Mouse (Mus musculus) left cerebral cortex, postnatal 14 days (tissue): Measurements from ENCODE around the gene Klk8. TPM values are rescaled to one million over a fixed set of nuclear protein-coding genes. Genes with fewer than 3 reads are reported as not detected.

Experiments
- DNase-seq, 2 experiments: peaks; one replicate each; pipeline ENCODE4 v3.0.0; 2021 to 2022; ENCODE audit warnings: low spot score in 2 of 2, mixed read lengths in 1 of 2
- intact Hi-C: fragments of 180-260 bp; cut with DNase I; formaldehyde crosslinking; loops from one replicate; pipeline ENCODE4 v1.15.1; 2025
- total RNA-seq, 2 experiments: library from RNA; stranded (reverse); gene quantifications; 2 replicates each; pipeline ENCODE4 v1.2.3; 2021

Klk8 gene
- total RNA-seq, 2 experiments from 2014 or later, result 3.3 to 5.5 TPM

DNA sequence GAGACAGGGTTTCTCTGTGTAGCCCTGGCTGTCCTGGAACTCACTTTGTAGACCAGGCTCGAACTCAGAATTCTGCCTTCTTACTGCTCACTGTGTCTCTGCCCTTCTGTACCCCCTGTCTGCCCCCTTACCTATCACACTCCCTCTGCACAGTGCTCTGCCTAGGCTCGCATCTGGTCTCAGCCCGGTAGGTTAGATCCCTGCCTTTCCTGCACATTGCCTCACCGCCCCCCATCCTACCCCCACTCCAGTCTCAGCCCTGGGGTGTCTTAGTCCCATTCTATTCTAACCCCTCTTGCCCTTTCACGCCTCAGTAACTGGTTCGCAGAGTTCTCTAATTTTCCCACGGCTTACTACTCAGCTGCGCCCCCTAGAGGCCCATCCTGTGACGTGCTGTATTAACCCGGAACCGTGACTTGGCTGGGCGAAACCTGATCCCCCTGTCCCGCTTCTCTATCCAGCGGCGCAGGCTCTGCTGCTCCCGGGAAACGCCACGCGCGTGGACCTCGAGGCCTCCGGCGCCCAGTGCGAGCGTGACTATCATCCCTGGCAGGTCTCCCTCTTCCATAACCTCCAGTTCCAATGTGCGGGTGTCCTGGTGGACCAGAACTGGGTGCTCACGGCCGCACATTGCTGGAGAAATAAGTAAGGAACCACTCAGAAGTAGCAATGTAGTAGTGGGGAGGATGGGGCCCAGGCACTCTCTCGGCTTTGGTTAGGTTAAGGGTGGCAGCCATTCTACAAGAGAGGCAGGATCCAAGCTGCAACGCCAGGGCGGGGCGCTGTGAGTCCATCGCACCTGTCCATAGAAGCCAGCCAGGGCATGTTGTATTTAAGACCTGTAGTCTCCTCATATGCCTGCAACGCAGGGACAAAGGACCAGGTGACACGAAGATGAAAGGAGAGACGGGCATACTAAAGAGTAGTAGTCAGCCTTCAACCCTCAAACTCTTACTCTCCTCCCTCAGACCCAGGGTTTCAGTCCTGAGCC is 14.8 kb upstream of the Klk8 start:
- intact Hi-C loops, result loop anchor here (5.0 kb wide), 1 partner anchor 100 kb away; no protein-coding TSS in a partner anchor
- DNase-seq, result peak; percentile 39 to 78

DNA sequence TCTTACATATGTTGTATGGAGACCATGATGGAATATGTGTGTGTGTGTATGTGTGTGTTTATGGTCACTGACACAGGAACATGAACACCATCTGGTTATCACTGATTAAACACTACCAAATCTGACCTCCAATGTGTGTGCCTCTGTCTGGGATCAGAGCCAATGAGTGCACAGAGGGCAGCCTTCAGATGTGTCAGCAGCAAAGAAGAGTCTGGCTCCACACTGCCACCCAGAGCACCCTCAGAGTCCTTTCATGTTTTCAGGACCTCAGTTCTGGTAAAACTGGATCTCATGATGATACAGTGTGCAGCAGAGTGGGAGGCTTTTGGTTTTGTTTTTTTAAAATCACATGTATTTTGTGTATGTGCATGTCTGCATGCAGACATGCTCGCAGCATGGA is 12.1 kb upstream of the Klk8 start:
- DNase-seq, result peak in 1 of 2 experiments; percentile 24
- intact Hi-C loops, result no loop called here

DNA sequence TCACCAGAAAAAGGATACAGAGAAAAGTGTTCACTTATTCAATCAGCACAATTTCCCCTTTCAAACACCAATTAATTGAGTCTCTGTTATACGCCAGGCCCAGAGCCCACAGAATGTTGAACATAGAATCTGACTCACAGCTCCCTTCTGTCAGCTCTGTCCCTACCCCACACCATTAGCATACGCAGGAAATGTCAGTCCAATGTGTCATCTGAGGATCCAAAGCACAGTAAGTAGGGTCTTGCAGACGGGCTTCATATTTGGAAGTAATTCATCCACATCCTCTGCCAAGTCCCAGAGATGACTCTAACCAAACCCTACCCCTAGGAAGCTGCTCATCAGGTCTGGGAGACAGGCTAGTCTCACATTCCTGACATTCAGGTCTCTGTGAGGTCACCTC is 9.3 kb upstream of the Klk8 start:
- DNase-seq, result no peak
- intact Hi-C loops, result no loop called here

DNA sequence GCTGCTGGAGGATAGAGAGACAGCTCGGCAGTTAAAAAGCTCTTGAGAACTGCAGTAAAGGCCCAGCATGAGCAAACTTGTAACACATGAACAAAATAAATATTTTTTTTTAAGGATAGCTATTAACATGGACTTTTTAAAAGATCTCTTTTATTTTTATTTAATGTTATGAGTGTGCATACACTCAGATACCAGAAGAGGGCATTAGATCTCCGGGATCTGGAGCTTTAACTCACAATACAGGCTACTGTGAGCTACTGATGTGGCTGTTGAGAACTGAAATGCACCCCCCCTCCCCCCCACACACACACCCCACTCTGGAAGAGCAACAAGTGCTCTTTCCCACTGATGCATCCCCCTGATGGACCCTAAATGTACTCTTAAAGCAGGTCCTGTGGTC is 8.1 kb upstream of the Klk8 start:
- no peak for DNase-seq
- intact Hi-C loops, result no loop called here

DNA sequence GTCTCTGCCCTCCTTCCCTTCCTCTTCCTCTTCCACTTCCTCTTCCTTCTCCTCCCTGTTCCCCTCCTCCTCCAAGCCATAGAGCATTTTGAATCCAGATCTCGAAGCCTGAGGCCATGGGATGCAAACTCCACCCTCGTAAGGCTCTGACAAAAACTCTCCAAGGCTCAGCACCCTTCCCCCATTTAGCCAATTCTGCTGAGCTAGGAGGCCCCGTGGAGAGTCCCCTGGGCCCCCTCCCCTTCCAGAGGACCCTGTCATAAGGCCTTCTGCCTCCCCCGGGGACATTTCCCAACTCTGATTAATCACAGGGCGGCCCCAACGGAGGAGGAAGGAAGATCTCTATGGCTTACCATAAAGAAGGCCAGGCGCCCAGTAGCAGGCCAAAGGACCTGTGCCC is 5.8 kb upstream of the Klk8 start, which contains the start of gene Klk9:
Gene Klk9, plus strand, starts transcription at position 301 of the 400 bp plus-strand sequence.
- intact Hi-C loops, result no loop called here
- DNase-seq, result no peak

DNA sequence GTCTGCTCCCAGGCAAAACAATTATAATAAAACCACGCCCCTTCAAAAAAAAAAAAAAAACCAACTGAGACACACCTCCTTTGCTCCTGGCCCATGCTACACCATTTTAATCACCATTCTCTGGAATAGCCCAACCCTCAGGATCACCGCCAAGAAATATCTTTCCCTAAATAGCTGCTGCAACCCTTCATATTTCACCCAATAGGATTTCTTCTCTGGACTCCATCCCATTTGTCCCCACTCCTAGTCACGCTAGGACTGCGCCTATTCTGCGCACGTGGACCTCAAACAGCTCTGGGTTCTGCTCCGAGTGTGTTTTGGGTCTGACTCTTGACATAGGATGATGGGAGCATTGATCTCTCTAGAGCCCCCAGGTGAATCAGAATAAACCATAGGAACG is 1.0 kb upstream of the Klk8 start:
- intact Hi-C loops, result loop anchor here (5.0 kb wide), 1 partner anchor 96 kb away; no protein-coding TSS in a partner anchor
- DNase-seq, result no peak

DNA sequence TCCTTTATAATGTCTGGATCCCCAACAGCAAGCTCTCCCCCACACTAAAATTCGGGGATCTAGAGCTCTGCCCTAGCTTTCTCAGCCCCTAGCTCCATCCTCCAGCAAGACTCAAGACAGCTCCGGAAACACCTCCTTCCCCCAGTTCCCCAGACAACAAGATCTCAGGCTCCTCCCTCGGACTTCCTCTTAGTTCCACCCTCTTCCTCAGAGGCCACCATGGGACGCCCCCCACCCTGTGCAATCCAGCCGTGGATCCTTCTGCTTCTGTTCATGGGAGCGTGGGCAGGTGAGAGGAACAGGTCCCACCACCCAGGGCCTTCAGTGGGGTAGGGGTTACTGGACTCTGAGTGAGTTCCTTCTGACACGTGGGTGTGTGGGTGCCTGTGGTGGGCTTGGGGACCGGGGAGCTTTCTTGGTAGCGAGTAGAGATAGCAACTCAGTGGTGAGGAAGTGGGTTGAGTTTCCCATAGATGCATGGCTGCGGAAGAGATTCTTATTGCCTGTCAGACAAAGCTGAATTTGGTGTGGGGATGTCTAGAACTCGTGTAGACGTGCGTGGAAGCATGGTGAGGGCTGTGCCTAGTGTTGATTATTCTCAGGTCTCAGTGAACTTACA is 576 bp downstream of the Klk8 start:
- no peak for DNase-seq
- intact Hi-C loops, result loop anchor here (5.0 kb wide), 1 partner anchor 94 kb away; no protein-coding TSS in a partner anchor

DNA sequence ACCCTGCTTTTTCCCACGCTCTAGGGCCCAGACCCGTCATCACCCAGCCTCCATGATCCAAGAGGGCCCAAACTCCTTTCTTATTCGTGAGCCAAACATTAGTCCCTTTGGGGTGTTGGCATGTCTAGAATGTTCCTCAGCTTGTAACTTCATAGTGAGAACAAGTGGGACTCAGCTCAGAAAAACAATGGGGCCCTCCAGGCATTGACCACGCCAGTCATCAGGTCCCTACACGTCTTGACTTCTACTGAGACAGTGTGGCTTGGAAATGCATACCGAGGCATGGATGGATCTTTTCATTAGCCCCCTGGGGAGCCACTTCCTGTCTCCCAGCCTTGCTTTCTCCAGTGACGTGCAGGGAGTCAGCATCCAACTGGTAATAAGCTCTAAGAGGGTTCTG is 2.5 kb downstream of the Klk8 start:
- no peak for DNase-seq
- intact Hi-C loops, result loop anchor here (5.0 kb wide), 1 partner anchor 92 kb away; no protein-coding TSS in a partner anchor

DNA sequence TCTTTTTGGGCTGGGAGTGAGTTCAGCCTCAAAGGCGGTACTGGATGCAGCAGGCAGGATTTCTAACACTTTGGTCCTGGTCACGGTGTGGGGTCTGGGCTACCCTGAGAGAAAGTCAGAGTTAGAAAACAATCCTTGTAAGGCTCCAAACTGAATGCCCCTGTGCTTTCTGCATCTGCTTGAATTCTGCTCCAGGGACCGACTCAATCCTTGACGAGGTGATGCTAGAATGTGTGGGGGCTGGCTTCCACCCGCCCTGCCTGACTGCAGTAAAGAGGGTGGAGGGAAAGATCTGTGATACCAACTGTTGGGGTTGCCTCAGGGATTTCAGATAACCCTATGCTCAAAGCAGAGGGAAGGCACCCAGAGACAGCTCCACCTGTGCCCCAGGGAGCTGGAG is 13.6 kb downstream of the Klk8 start, which contains the start of gene Klk7:
Gene Klk7, plus strand, starts transcription at position 301 of the 400 bp plus-strand sequence.
- DNase-seq, result no peak
- intact Hi-C loops, result no loop called here

DNA sequence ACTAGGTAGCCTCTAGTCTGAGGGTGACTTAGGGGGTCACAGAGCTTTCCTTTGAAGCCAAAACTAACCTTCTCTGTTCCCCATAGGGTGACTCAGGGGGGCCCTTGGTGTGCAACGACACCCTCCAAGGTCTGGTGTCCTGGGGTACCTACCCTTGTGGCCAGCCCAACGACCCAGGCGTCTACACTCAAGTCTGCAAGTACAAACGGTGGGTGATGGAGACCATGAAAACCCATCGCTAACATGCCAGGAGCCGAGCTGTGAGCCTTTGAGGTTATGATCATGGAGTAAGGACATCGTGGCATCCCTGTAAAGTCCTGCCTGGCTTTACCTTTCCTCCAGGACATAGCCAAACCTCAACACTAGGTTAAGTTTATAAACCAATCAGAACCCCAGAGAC is 17.8 kb downstream of the Klk8 start:
- intact Hi-C loops, result no loop called here
- DNase-seq, result no peak

DNA sequence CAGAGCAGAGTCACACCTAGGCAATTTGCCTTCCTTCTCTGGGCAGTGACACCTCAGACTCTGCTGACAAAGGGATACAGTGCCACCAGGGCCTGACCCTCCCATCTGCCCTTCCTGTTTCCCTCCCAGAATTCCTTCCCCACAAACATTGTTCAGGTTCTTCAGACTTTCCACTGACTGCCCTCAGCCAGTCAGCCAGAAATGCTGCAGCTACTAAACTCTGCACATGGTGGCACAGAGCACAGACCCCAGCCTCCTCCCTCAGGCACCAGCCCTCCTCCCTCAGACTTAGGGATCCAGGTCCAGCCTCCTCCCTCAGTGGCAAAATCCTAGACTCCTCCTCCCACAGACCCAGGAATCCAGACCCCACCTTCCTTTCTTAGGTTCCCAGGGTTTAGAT is 19.4 kb downstream of the Klk8 start:
- intact Hi-C loops, result no loop called here
- no peak for DNase-seq

DNA sequence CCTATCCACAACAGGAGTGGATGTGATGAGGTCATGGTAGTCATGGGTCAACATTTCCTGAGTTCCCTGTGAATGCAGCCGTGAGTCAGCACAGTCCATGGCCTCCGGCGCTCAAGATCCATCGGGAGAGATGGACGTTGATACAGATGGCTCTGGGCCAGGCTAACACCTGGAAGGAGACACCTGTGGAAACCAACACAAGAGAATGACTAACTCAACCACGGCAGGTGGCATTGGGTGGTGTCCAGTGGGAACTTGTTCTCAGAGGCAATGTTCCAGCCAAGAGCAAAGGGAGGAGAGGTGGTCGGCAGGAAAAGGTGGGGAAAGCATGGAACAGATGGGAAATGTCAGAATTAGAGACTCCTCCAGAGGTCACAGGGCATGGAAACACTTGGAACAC is 24.2 kb downstream of the Klk8 start:
- DNase-seq, result no peak
- intact Hi-C loops, result no loop called here

DNA sequence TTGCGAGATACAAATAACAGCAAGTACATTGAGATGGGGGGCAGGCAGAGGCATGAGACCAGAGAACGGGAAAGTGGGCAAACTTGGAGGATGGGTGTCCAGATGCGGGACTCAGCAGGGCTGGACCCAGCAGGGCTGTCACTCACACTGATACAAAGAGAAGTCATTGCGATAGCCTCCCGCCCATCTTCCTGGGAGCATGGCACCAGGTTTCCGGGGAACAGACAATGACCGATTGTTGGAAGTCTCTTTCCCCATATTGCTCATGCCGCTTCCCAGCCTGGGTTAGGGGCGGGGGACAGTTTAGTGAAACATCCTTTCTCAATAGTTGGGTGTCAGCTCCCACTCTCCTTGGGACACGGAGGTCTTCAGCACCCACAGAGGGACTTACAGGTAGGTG is 26.8 kb downstream of the Klk8 start, which contains the start of gene Klk6:
Gene Klk6, plus strand, starts transcription at position 301 of the 400 bp plus-strand sequence.
- intact Hi-C loops, result no loop called here
- DNase-seq, result no peak

DNA sequence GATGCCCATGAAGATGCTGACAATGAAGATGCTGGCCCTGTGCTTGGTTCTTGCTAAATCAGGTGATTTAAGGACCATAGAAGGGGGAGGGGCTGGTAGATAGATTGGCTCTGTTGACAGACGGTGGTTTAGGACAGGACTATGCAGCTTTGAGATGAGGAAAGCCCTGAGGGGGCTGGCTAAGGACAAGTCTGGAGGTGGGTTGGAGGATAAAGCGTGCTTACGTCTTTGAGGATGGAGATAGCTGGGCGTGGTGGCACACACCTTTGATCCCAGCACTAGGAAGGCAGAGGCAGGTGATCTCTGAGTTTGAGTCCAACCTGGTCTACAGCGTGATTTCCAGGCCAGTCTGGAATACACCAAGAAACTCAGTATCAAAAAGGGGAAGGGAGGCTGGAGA is 28.7 kb downstream of the Klk8 start:
- no peak for DNase-seq
- intact Hi-C loops, result no loop called here

DNA sequence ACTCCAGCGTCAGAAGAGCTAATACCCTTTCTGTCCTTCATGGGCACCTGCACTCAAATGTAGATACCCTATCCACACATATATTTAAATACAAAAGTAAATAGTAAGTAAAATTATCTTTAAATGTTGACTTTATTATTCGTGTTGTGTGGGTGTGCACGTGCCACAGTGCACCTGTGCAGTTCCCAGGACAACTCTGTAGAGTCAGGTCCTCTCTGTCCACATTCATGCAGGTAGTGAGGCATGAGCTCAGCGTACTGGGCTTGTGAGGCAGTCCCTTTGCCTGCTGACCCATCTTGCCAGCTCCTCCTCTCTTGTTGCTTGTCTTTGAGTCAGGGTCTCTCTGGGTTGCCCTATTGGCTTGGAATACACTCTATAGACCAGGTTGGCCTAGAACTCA is 30.3 kb downstream of the Klk8 start:
- DNase-seq, result no peak
- intact Hi-C loops, result no loop called here

DNA sequence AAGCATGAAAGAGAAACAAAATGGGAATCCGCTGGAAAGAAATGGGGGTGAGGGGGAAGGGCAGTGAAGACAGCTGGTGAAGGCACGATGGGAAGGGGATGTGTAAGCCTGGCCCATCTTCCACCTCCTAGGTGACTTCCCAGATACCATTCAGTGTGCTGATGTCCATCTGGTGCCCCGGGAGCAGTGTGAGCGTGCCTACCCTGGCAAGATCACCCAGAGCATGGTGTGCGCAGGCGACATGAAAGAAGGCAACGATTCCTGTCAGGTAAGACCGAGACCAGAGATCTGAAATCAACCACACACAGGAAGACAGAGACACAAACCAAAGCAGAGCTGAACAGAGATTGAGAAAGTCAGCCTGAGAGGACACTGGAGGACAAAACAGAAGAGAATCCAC is 31.6 kb downstream of the Klk8 start:
- DNase-seq, result no peak
- intact Hi-C loops, result no loop called here

DNA sequence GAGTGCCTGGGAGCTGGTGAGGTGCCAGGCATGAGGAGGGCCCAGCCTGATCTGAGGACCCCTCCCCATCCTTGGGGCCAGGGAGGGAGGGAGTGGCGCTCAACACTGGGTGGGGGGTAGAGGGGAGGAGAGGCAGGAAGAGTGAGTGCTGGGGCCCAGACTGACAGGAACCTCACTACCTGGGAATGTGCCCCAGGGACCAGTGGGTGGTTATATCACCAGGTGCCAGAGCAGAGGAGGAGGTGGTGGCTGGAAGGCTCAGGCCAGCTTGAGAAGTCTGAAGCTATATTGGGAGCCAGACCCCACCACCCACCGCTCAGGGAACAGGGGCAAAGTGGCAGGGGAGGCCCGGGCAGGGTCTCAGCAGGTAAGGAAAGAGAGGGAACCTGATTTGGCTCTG is 44.3 kb downstream of the Klk8 start, which contains the start of gene Klk5:
Gene Klk5, plus strand, starts transcription at position 271 of the 400 bp plus-strand sequence.
- intact Hi-C loops, result no loop called here
- no peak for DNase-seq

DNA sequence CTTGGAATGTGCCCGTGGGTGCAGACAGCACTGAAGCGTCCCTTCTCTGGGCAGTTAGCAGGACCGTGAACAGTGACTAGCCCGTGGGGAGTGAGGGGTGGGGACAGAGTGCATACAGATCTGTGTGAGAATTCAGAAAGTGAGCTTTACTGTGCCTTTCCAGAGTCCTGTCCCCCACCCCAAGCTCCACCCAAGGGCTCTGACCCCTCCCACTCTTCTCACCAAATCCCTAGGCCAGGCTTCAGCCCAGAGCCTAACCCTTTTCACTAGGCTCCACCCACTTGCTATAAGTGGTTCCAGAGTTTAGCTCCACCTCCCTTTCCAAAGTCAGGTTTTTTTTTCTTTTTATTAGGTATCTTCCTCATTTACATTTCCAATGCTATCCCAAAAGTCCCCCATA is 46.4 kb downstream of the Klk8 start:
- no peak for DNase-seq
- intact Hi-C loops, result no loop called here

DNA sequence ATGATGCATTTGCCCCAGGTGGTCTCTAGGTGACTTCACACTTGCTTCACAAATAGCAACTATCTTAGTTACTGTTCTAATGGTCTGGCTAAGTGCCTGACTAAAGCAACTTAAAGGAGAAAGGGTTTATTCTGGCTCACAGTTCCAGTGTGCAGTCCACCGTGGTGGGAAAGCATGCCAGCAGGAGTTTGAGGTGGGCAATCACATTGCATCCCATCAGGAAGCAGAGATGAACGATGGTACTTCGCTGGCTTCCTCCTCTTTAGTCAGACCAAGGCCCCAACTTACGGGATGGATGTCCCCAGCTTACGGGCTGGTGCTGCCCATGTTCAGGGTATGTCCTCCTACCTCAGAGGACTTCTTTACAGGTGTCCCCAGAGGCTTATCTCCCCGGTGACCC is 54.2 kb downstream of the Klk8 start:
- intact Hi-C loops, result no loop called here
- DNase-seq, result no peak
